Mouse (Mus musculus): Measurements from ENCODE around the gene Gm29776. TPM values are rescaled to one million over a fixed set of nuclear protein-coding genes. Genes with fewer than 3 reads are reported as not detected.

Gene Gm29776
- polyA plus RNA-seq, 1 experiment from 2014 or later, result 0.20 TPM

GRCm38 (mm10) chr14:54714617-54715081, 16.0 kb upstream of the Gm29776 start:
- Histone ChIP-seq H3K4me2 (ENCODE audit: low read depth, low read length) (peak overlapping the region; percentile 76), H3K4me3 (ENCODE audit: low read depth, low read length) (peak overlapping the region; percentile 36), H3K9me3 (ENCODE audit: control insufficient read depth, low read length) (no peaks in the 10 kb centered on the region), H3K36me3 (ENCODE audit: control insufficient read depth, insufficient read depth, low read length) (no peaks in the 10 kb centered on the region), H3K4me1 (ENCODE audit: control insufficient read depth, insufficient read depth, low read length) (no peaks in the 10 kb centered on the region), H3K9ac (replicated peaks; ENCODE audit: low read depth, low read length) (peak overlapping the region; percentile 44; the same call in 1 of the 2 replicates), H3K27me3 (ENCODE audit: control insufficient read depth, insufficient read depth, low read length) (no peaks in the 10 kb centered on the region), H3K27ac (ENCODE audit: low read depth, low read length) (no peak overlapping the region)
- WGBS, result under 1% methylated on average over 15 of the region's 15 CpGs
- ATAC-seq (ENCODE audit: low read depth), result peak; percentile 59

DNA sequence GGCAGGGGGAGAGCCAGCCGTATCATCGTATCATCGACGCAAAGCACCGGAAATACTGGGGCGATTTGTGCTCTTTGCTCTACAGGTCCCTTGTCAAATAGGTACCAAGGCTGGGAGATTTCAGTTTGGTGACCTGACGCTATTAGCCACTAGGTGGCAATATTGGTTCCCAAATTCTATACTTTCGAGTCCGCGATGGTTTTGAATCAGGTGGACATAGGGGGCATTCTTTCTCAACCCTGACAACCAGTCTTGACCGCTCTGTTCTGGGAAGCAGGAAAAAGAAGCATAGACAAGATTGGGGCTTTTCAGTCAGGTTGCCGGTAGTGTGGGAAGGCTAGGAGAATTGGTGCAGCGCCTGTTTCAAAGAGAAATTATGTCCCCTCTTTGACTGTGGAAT, 15.5 kb upstream of the Gm29776 start:
- Histone ChIP-seq H3K4me3 (ENCODE audit: low read depth, low read length) (peak overlapping the region; percentile 36), H3K36me3 (ENCODE audit: control insufficient read depth, insufficient read depth, low read length) (no peaks in the 10 kb centered on the region), H3K9ac (replicated peaks; ENCODE audit: low read depth, low read length) (peak overlapping the region; percentile 44; the same call in 1 of the 2 replicates), H3K4me1 (ENCODE audit: control insufficient read depth, insufficient read depth, low read length) (no peaks in the 10 kb centered on the region), H3K27me3 (ENCODE audit: control insufficient read depth, insufficient read depth, low read length) (no peaks in the 10 kb centered on the region), H3K27ac (ENCODE audit: low read depth, low read length) (no peak overlapping the region), H3K9me3 (ENCODE audit: control insufficient read depth, low read length) (no peaks in the 10 kb centered on the region), H3K4me2 (ENCODE audit: low read depth, low read length) (peak overlapping the region; percentile 76)
- 2% methylated on average over 13 of the region's 13 CpGs for WGBS
- ATAC-seq (ENCODE audit: low read depth), result peak; percentile 65

- no peaks in the 10 kb centered on the region for H3K4me1 ChIP-seq (ENCODE audit: control insufficient read depth, insufficient read depth, low read length)
- no peak overlapping the region for H3K27ac ChIP-seq (ENCODE audit: low read depth, low read length)
- H3K4me2 ChIP-seq (ENCODE audit: low read depth, low read length), result no peak overlapping the region
- H3K36me3 ChIP-seq (ENCODE audit: control insufficient read depth, insufficient read depth, low read length), result no peaks in the 10 kb centered on the region
- H3K9me3 ChIP-seq (ENCODE audit: control insufficient read depth, low read length), result no peaks in the 10 kb centered on the region
- WGBS, result 78% methylated on average over 8 of the region's 8 CpGs
- H3K9ac ChIP-seq (replicated peaks; ENCODE audit: low read depth, low read length), result no peak overlapping the region
- H3K27me3 ChIP-seq (ENCODE audit: control insufficient read depth, insufficient read depth, low read length), result no peaks in the 10 kb centered on the region
- ATAC-seq (ENCODE audit: low read depth), result no peak
- no peak overlapping the region for H3K4me3 ChIP-seq (ENCODE audit: low read depth, low read length)
These were observed 14.2 kb upstream of the Gm29776 start for GRCm38 (mm10) chr14:54712861-54713260.

DNA sequence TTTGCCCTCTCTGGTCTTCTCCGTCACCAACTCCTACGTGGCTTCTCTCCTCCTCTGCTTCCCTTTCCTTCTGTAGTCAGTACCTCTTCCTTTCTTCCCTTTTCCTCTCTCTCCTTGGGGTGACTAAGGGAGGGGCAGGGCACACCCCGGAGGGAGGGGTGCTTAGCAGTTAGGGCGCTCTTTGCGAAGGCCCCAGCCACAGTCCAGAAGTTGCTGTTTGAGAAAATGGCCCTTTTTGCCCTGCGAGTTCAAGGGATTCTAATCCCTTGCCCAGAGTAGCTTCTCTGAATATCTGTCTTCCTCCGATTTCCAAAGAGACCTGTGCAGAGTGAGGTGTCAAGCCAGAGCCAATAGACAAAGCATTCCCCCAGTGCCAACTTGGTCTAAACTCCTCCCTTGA, 13.4 kb upstream of the Gm29776 start, which contains the start of gene Cebpe:
Gene Cebpe (minus strand): TSS at position 101 of the 400 bp plus-strand sequence.
- H3K27ac ChIP-seq (ENCODE audit: low read depth, low read length), result no peak within 1 kb of the TSS
- ATAC-seq (ENCODE audit: low read depth), result no peak
- 87% methylated on average over 7 of the region's 7 CpGs for WGBS

GRCm38 (mm10) chr14:54709054-54709453, 10.4 kb upstream of the Gm29776 start:
- no peaks in the 10 kb centered on the region for H3K4me1 ChIP-seq (ENCODE audit: control insufficient read depth, insufficient read depth, low read length)
- no peak for ATAC-seq (ENCODE audit: low read depth)

More for the DNA sequence above, 13.4 kb upstream of the Gm29776 start, which contains the start of gene Cebpe:
- Histone ChIP-seq H3K4me2 (ENCODE audit: low read depth, low read length) (no peak within 1 kb of the TSS), H3K36me3 (ENCODE audit: control insufficient read depth, insufficient read depth, low read length) (no peaks in the 10 kb centered on the region), H3K9me3 (ENCODE audit: control insufficient read depth, low read length) (no peaks in the 10 kb centered on the region), H3K9ac (replicated peaks; ENCODE audit: low read depth, low read length) (no peak within 1 kb of the TSS), H3K4me3 (ENCODE audit: low read depth, low read length) (no peak within 1 kb of the TSS), H3K27me3 (ENCODE audit: control insufficient read depth, insufficient read depth, low read length) (no peaks in the 10 kb centered on the region), H3K4me1 (ENCODE audit: control insufficient read depth, insufficient read depth, low read length) (no peaks in the 10 kb centered on the region)

DNA sequence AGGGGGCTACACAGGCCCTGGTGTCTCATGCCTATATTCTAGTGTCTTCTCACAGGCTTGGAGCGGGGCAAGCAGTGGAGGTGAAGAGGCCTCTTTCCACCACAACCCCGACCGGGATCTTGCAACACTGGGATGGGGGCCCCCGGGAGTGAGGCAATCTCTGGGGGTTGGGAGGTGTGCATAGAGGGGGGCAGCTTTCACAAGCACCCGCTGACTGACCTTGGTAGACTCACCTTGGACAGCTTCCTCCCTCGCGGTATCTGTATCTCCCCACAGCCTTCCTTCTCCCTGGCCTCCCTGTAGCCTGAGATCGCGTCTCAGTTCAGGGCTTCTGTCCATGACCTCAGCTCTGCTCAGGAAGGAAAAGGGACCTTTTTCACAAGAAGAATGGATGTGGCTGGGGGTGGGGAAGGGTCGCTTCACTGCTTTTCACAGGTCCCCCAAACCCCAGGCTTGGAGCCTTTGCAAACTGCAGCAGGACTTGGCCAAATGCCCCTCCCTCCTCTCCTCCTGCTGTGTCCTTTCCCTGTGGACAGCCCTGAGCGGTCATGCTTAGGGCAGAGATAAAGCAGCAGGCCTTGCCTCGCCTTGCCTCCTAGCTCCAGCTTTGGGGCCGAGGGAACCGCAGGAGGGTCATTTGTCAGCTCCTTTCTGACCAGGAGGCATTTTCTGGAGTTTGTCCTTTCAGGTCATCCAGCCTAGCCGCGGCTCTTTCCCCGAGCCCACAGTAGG, 8.1 kb upstream of the Gm29776 start:
- H3K9ac ChIP-seq (replicated peaks; ENCODE audit: low read depth, low read length), result no peak overlapping the region
- WGBS, result 66% methylated on average over 17 of the region's 17 CpGs
- no peak for ATAC-seq (ENCODE audit: low read depth)
- H3K36me3 ChIP-seq (ENCODE audit: control insufficient read depth, insufficient read depth, low read length), result no peaks in the 10 kb centered on the region
- no peak overlapping the region for H3K27ac ChIP-seq (ENCODE audit: low read depth, low read length)
- no peaks in the 10 kb centered on the region for H3K27me3 ChIP-seq (ENCODE audit: control insufficient read depth, insufficient read depth, low read length)
- H3K4me1 ChIP-seq (ENCODE audit: control insufficient read depth, insufficient read depth, low read length), result no peaks in the 10 kb centered on the region
- H3K4me2 ChIP-seq (ENCODE audit: low read depth, low read length), result no peak overlapping the region
- no peak overlapping the region for H3K4me3 ChIP-seq (ENCODE audit: low read depth, low read length)
- no peaks in the 10 kb centered on the region for H3K9me3 ChIP-seq (ENCODE audit: control insufficient read depth, low read length)

More at GRCm38 (mm10) chr14:54709054-54709453, 10.4 kb upstream of the Gm29776 start:
- Histone ChIP-seq H3K27me3 (ENCODE audit: control insufficient read depth, insufficient read depth, low read length) (no peaks in the 10 kb centered on the region), H3K4me2 (ENCODE audit: low read depth, low read length) (no peak overlapping the region), H3K36me3 (ENCODE audit: control insufficient read depth, insufficient read depth, low read length) (no peaks in the 10 kb centered on the region), H3K4me3 (ENCODE audit: low read depth, low read length) (no peak overlapping the region), H3K9me3 (ENCODE audit: control insufficient read depth, low read length) (no peaks in the 10 kb centered on the region), H3K27ac (ENCODE audit: low read depth, low read length) (no peak overlapping the region), H3K9ac (replicated peaks; ENCODE audit: low read depth, low read length) (no peak overlapping the region)
- WGBS, result 86% methylated on average over 9 of the region's 9 CpGs

GRCm38 (mm10) chr14:54705844-54706243, 7.2 kb upstream of the Gm29776 start:
- ATAC-seq (ENCODE audit: low read depth), result no peak

DNA sequence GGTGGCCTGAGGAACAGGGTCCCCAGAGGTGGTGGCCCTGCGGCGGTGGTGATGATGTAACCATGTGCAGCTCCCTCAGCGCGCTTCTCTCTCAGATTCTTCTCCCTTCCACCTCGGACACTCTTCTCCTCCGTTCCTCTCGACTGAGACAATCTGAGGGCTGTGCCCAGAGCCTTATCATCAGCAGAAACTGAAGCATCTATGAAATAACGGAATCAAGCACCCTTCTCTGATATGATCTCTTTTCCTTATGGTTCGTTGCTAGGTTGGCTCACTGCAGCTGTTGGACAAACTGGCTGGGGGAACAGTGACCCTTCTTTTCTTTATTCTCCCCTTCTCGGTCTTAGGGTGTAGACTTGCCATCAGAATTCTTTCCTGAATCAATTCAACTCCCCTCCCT, 4.6 kb upstream of the Gm29776 start:
- no peaks in the 10 kb centered on the region for H3K9me3 ChIP-seq (ENCODE audit: control insufficient read depth, low read length)
- no peak overlapping the region for H3K4me2 ChIP-seq (ENCODE audit: low read depth, low read length)
- H3K4me3 ChIP-seq (ENCODE audit: low read depth, low read length), result no peak overlapping the region
- no peaks in the 10 kb centered on the region for H3K27me3 ChIP-seq (ENCODE audit: control insufficient read depth, insufficient read depth, low read length)
- H3K36me3 ChIP-seq (ENCODE audit: control insufficient read depth, insufficient read depth, low read length), result no peaks in the 10 kb centered on the region
- WGBS, result 71% methylated on average over 10 of the region's 10 CpGs
- no peak for ATAC-seq (ENCODE audit: low read depth)
- no peak overlapping the region for H3K27ac ChIP-seq (ENCODE audit: low read depth, low read length)
- no peak overlapping the region for H3K9ac ChIP-seq (replicated peaks; ENCODE audit: low read depth, low read length)
- H3K4me1 ChIP-seq (ENCODE audit: control insufficient read depth, insufficient read depth, low read length), result no peaks in the 10 kb centered on the region

More at GRCm38 (mm10) chr14:54705844-54706243, 7.2 kb upstream of the Gm29776 start:
- Histone ChIP-seq H3K4me1 (ENCODE audit: control insufficient read depth, insufficient read depth, low read length) (no peaks in the 10 kb centered on the region), H3K4me3 (ENCODE audit: low read depth, low read length) (no peak overlapping the region), H3K4me2 (ENCODE audit: low read depth, low read length) (no peak overlapping the region), H3K9me3 (ENCODE audit: control insufficient read depth, low read length) (no peaks in the 10 kb centered on the region), H3K36me3 (ENCODE audit: control insufficient read depth, insufficient read depth, low read length) (no peaks in the 10 kb centered on the region), H3K9ac (replicated peaks; ENCODE audit: low read depth, low read length) (no peak overlapping the region), H3K27me3 (ENCODE audit: control insufficient read depth, insufficient read depth, low read length) (no peaks in the 10 kb centered on the region), H3K27ac (ENCODE audit: low read depth, low read length) (no peak overlapping the region)
- 57% methylated on average over 5 of the region's 5 CpGs for WGBS

DNA sequence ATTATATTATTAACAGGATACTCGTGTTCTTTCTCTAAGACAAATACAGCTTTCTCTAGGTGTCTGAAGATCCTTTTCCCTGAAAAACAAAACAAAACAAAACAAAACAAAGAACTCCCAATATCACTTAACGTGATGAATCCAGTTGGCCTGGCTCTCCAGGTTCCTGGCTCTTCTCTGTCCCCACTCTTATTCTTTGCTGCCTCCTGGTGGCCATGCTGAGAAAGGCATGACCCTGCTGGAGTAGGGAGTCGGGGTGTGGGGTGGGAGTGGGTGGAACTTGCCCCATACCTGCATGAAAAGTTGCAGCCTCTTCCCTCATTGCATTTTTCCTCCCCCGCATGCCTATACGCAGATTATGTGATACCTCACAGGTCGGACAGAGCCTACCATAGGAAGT, 2.7 kb upstream of the Gm29776 start:
- Histone ChIP-seq H3K9ac (replicated peaks; ENCODE audit: low read depth, low read length) (no peak overlapping the region), H3K4me3 (ENCODE audit: low read depth, low read length) (no peak overlapping the region), H3K36me3 (ENCODE audit: control insufficient read depth, insufficient read depth, low read length) (no peaks in the 10 kb centered on the region), H3K9me3 (ENCODE audit: control insufficient read depth, low read length) (no peaks in the 10 kb centered on the region), H3K4me2 (ENCODE audit: low read depth, low read length) (no peak overlapping the region), H3K27me3 (ENCODE audit: control insufficient read depth, insufficient read depth, low read length) (no peaks in the 10 kb centered on the region), H3K27ac (ENCODE audit: low read depth, low read length) (no peak overlapping the region), H3K4me1 (ENCODE audit: control insufficient read depth, insufficient read depth, low read length) (no peaks in the 10 kb centered on the region)
- peak; percentile 46; the same call in 1 of the 2 replicates for ATAC-seq (ENCODE audit: low read depth)
- 14% methylated on average over 6 of the region's 6 CpGs for WGBS
